8 mouse cellular contexts compared by ENCODE assay signal in genomic region chr7:44405346-44406014, GRCm38 (mm10). TPM values are rescaled to one million over a fixed set of nuclear protein-coding genes. Genes with fewer than 3 reads are reported as not detected.
DNase-seq lines count a peak whose midpoint lies in the region; ATAC-seq and TF ChIP-seq lines count a peak whose summit lies in the region.

No protein-coding gene starts in this region.

- H3K9me3 ChIP-seq in kidney, embryonic 14.5 days (ENCODE audit: control insufficient read depth, low read length), result no peaks in the 10 kb centered on the region
- H3K9me3 ChIP-seq in limb, embryonic 15.5 days, result no peaks in the 10 kb centered on the region

- peak; percentile 94 for DNase-seq in A20 (ENCODE audit: low read depth, low spot score)
- peak; percentile 88 to 89 for DNase-seq in heart, adult 9 months (ENCODE audit: low spot score in 2 of 2)
- DNase-seq in monocyte, adult 2 months (ENCODE audit: low read depth in 1 of 2, low spot score in 2 of 2), result peak; percentile 68 to 71
- DNase-seq in spleen, postnatal 36 days (ENCODE audit: low spot score in 2 of 2), result peak; percentile 70 to 79

- 3% methylated on average over 27 of the region's 27 CpGs for WGBS in kidney, embryonic 14.5 days
- 2% methylated on average over 27 of the region's 27 CpGs for WGBS in limb, embryonic 15.5 days

- TF ChIP-seq POLR2A in bone marrow macrophage, adult 2 months (IDR thresholded peaks at IDR 0.05; ENCODE audit: borderline replicate concordance, low read depth, low read length), result no peak
- no peak for TF ChIP-seq POLR2A in embryonic fibroblast, embryonic 13.5 days (IDR thresholded peaks at IDR 0.05; ENCODE audit: low read depth, low read length)

- no peak for TF ChIP-seq CTCF in bone marrow macrophage, adult 2 months (IDR thresholded peaks at IDR 0.05; ENCODE audit: low read depth, low read length)
- no peak for TF ChIP-seq CTCF in embryonic fibroblast, embryonic 13.5 days (IDR thresholded peaks at IDR 0.05; ENCODE audit: borderline replicate concordance, insufficient read depth, low read length)

- H3K27ac ChIP-seq in bone marrow macrophage, adult 2 months (ENCODE audit: insufficient read depth, low read depth, low read length), result peak overlapping the region; percentile 13; the same call in 1 of the 2 replicates
- H3K27ac ChIP-seq in embryonic fibroblast, embryonic 13.5 days (ENCODE audit: insufficient read depth, low read length), result no peak overlapping the region
- H3K27ac ChIP-seq in kidney, embryonic 14.5 days (ENCODE audit: low read depth, low read length), result no peak overlapping the region
- H3K27ac ChIP-seq in limb, embryonic 15.5 days, result peak overlapping the region; percentile 57; the same call in 1 of the 2 replicates

- ATAC-seq in kidney, embryonic 14.5 days (ENCODE audit: low FRiP score, low TSS enrichment), result peak; percentile 97
- peak; percentile 89 for ATAC-seq in limb, embryonic 15.5 days (ENCODE audit: insufficient number of reproducible peaks, low FRiP score, low TSS enrichment, low read depth)

- peak overlapping the region; percentile 42 for H3K4me2 ChIP-seq in kidney, embryonic 14.5 days (replicated peaks; ENCODE audit: low read depth, low read length)
- peak overlapping the region; percentile 56 for H3K4me2 ChIP-seq in limb, embryonic 15.5 days

- no peak overlapping the region for H3K9ac ChIP-seq in kidney, embryonic 14.5 days (ENCODE audit: low read depth, low read length)
- no peak overlapping the region for H3K9ac ChIP-seq in limb, embryonic 15.5 days

- peak overlapping the region; percentile 33 for H3K4me3 ChIP-seq in bone marrow macrophage, adult 2 months (ENCODE audit: insufficient read depth, low read length)
- H3K4me3 ChIP-seq in embryonic fibroblast, embryonic 13.5 days (ENCODE audit: insufficient read depth, low read length), result peak overlapping the region; percentile 43
- H3K4me3 ChIP-seq in kidney, embryonic 14.5 days (ENCODE audit: low read length), result peak overlapping the region; percentile 31
- H3K4me3 ChIP-seq in limb, embryonic 15.5 days, result peak overlapping the region; percentile 45

- H3K36me3 ChIP-seq in kidney, embryonic 14.5 days (ENCODE audit: control insufficient read depth, insufficient read depth, low read length), result no peaks in the 10 kb centered on the region
- no peaks in the 10 kb centered on the region for H3K36me3 ChIP-seq in limb, embryonic 15.5 days

- H3K27me3 ChIP-seq in kidney, embryonic 14.5 days (ENCODE audit: control insufficient read depth, insufficient read depth, low read length), result no peaks in the 10 kb centered on the region; the same call in 1 of the 2 replicates
- peaks cover 12% of the 10 kb centered on the region; the same call in 1 of the 2 replicates for H3K27me3 ChIP-seq in limb, embryonic 15.5 days

- peaks cover 11% of the 10 kb centered on the region for H3K4me1 ChIP-seq in bone marrow macrophage, adult 2 months (ENCODE audit: control insufficient read depth, insufficient read depth, low read length)
- no peaks in the 10 kb centered on the region for H3K4me1 ChIP-seq in embryonic fibroblast, embryonic 13.5 days (ENCODE audit: control insufficient read depth, insufficient read depth, low read length)
- no peaks in the 10 kb centered on the region for H3K4me1 ChIP-seq in kidney, embryonic 14.5 days (ENCODE audit: control insufficient read depth, insufficient read depth, low read length)
- H3K4me1 ChIP-seq in limb, embryonic 15.5 days, result peaks cover 5% of the 10 kb centered on the region; the same call in 1 of the 2 replicates

RNA-seq across cellular contexts. Expression of gene 1700008O03Rik, which starts 19.9 kb away (rescaled TPM):
- polyA plus RNA-seq in bone marrow macrophage, adult 2 months (2012; ENCODE audit: insufficient read depth, insufficient read length, missing spikeins), result 1.2 TPM in 1 of 2 replicates, not detected in the other
- not detected in 2 replicates for polyA plus RNA-seq in embryonic fibroblast, embryonic 13.5 days (2011; ENCODE audit: insufficient read length, low read depth, missing spikeins)
- 1.0 and 1.5 TPM in 2 replicates for polyA plus RNA-seq in kidney, embryonic 14.5 days (2014; fragmentation: Nextera tagmentation; extraction: Ambion mirVana)
- 0.43 and 0.58 TPM in 2 replicates for polyA plus RNA-seq in limb, embryonic 15.5 days (2015; fragmentation: Nextera tagmentation; extraction: Ambion mirVana)

RNA-seq across cellular contexts. Expression of gene Syt3, which starts 21.6 kb away (rescaled TPM):
- polyA plus RNA-seq in bone marrow macrophage, adult 2 months (2012; ENCODE audit: insufficient read depth, insufficient read length, missing spikeins), result 0.62 and 0.89 TPM in 2 replicates
- polyA plus RNA-seq in embryonic fibroblast, embryonic 13.5 days (2011; ENCODE audit: insufficient read length, low read depth, missing spikeins), result 0.18 and 0.25 TPM in 2 replicates
- 1.4 and 2.3 TPM in 2 replicates for polyA plus RNA-seq in kidney, embryonic 14.5 days (2014; fragmentation: Nextera tagmentation; extraction: Ambion mirVana)
- 2.2 and 3.2 TPM in 2 replicates for polyA plus RNA-seq in limb, embryonic 15.5 days (2015; fragmentation: Nextera tagmentation; extraction: Ambion mirVana)

RNA-seq across cellular contexts. Expression of gene Lrrc4b, which starts 23.3 kb away (rescaled TPM):
- polyA plus RNA-seq in bone marrow macrophage, adult 2 months (2012; ENCODE audit: insufficient read depth, insufficient read length, missing spikeins), result not detected in 2 replicates
- 0.32 TPM in 1 of 2 replicates, not detected in the other for polyA plus RNA-seq in embryonic fibroblast, embryonic 13.5 days (2011; ENCODE audit: insufficient read length, low read depth, missing spikeins)
- 0.50 and 0.70 TPM in 2 replicates for polyA plus RNA-seq in kidney, embryonic 14.5 days (2014; fragmentation: Nextera tagmentation; extraction: Ambion mirVana)
- polyA plus RNA-seq in limb, embryonic 15.5 days (2015; fragmentation: Nextera tagmentation; extraction: Ambion mirVana), result 0.55 and 0.87 TPM in 2 replicates

RNA-seq across cellular contexts. Expression of gene Aspdh, which starts 59.7 kb away (rescaled TPM):
- not detected in 2 replicates for polyA plus RNA-seq in bone marrow macrophage, adult 2 months (2012; ENCODE audit: insufficient read depth, insufficient read length, missing spikeins)
- polyA plus RNA-seq in embryonic fibroblast, embryonic 13.5 days (2011; ENCODE audit: insufficient read length, low read depth, missing spikeins), result not detected in 2 replicates
- polyA plus RNA-seq in kidney, embryonic 14.5 days (2014; fragmentation: Nextera tagmentation; extraction: Ambion mirVana), result 0.88 and 1.6 TPM in 2 replicates
- polyA plus RNA-seq in limb, embryonic 15.5 days (2015; fragmentation: Nextera tagmentation; extraction: Ambion mirVana), result 0.29 and 0.56 TPM in 2 replicates

Comparison
In these comparisons a context has a peak if more than half of its experiments do, and no peak if none do; other contexts are left out.
1. H3K27ac ChIP-seq: peak in bone marrow macrophage, adult 2 months (single experiment) and limb, embryonic 15.5 days (single experiment); none in embryonic fibroblast, embryonic 13.5 days (single experiment) and kidney, embryonic 14.5 days (single experiment).
2. Peak in every context shown above with its lines, with median percentiles within 50 percentile points of each other: DNase-seq and H3K4me3 ChIP-seq.